ENCODE assay signal across 8 mouse cellular contexts in genomic region chr1:84709810-84710785, GRCm38 (mm10). TPM values are rescaled to one million over a fixed set of nuclear protein-coding genes. Genes with fewer than 3 reads are reported as not detected.
A peak's percentile ranks its signal among the peaks of the same experiment; 100 is the strongest.
DNase-seq lines count a peak whose midpoint lies in the region; ATAC-seq and TF ChIP-seq lines count a peak whose summit lies in the region.

No protein-coding gene starts in this region.

- H3K4me3 ChIP-seq in lung, embryonic 14.5 days (ENCODE audit: low read depth, low read length), result no peak overlapping the region
- H3K4me3 ChIP-seq in hindbrain, embryonic 11.5 days (ENCODE audit: low read depth, low read length), result peak overlapping the region; percentile 33

- no peak for ATAC-seq in lung, embryonic 14.5 days (ENCODE audit: insufficient read depth)
- peak; percentile 77 for ATAC-seq in hindbrain, embryonic 11.5 days (ENCODE audit: low FRiP score)

- 0 out of 2 replicates have a peak, but pooled peaks cover 6% of the 10 kb centered on the region for H3K4me1 ChIP-seq in lung, embryonic 14.5 days (ENCODE audit: insufficient read depth)
- H3K4me1 ChIP-seq in hindbrain, embryonic 11.5 days (replicated peaks; ENCODE audit: control insufficient read depth, insufficient read depth, low read length), result no peaks in the 10 kb centered on the region

- intact Hi-C loops in left cerebral cortex, postnatal 25 days (cut with DNase I), result no loop called here

- no peaks in the 10 kb centered on the region for H3K9me3 ChIP-seq in lung, embryonic 14.5 days (ENCODE audit: low read depth, low read length)
- no peaks in the 10 kb centered on the region for H3K9me3 ChIP-seq in hindbrain, embryonic 11.5 days (ENCODE audit: control insufficient read depth, low read length)

- no peak overlapping the region for H3K27ac ChIP-seq in lung, embryonic 14.5 days (ENCODE audit: low read depth)
- 0 out of 2 replicates have a peak overlapping the region, but pooled peaks have one; percentile 17 for H3K27ac ChIP-seq in hindbrain, embryonic 11.5 days (ENCODE audit: low read depth, low read length)

- peak; percentile 42 for DNase-seq in lung, embryonic 14.5 days
- DNase-seq in lung, postnatal 36 days, result no peak
- DNase-seq in cerebellum, postnatal 10 days, result peak; percentile 73 to 80
- DNase-seq in hindbrain, embryonic 11.5 days (ENCODE audit: low spot score), result peak; percentile 49
- DNase-seq in left cerebral cortex, postnatal 25 days (ENCODE audit: low spot score in 2 of 2), result peak; percentile 83 to 86
- DNase-seq in right cerebral cortex, adult 2 months (ENCODE audit: low spot score in 2 of 2), result peak; percentile 86 to 87
- DNase-seq in urinary bladder, postnatal 4 days (ENCODE audit: low spot score in 2 of 2), result no peak
- DNase-seq in lung, postnatal 10 days, result no peak

- 10% methylated on average over 31 of the region's 31 CpGs for WGBS in lung, embryonic 14.5 days
- WGBS in hindbrain, embryonic 11.5 days, result 23% methylated on average over 31 of the region's 31 CpGs

- H3K9ac ChIP-seq in lung, embryonic 14.5 days, result no peak overlapping the region
- peak overlapping the region; percentile 50 for H3K9ac ChIP-seq in hindbrain, embryonic 11.5 days (ENCODE audit: low read depth, low read length)

- H3K4me2 ChIP-seq in lung, embryonic 14.5 days, result peak overlapping the region; percentile 43; the same call in 1 of the 2 replicates
- H3K4me2 ChIP-seq in hindbrain, embryonic 11.5 days (replicated peaks; ENCODE audit: low read depth, low read length), result peak overlapping the region; percentile 50

- no peaks in the 10 kb centered on the region for H3K27me3 ChIP-seq in lung, embryonic 14.5 days (ENCODE audit: insufficient read depth, low read length)
- no peaks in the 10 kb centered on the region for H3K27me3 ChIP-seq in hindbrain, embryonic 11.5 days (ENCODE audit: control insufficient read depth, insufficient read depth, low read length)

- H3K36me3 ChIP-seq in lung, embryonic 14.5 days (ENCODE audit: insufficient read depth), result no peaks in the 10 kb centered on the region
- no peaks in the 10 kb centered on the region for H3K36me3 ChIP-seq in hindbrain, embryonic 11.5 days (ENCODE audit: control insufficient read depth, insufficient read depth, low read length)

- TF ChIP-seq CTCF in lung, embryonic 14.5 days (IDR thresholded peaks at IDR 0.05; ENCODE audit: low read depth), result no peak

RNA-seq across cellular contexts. Expression of gene Dner, which starts 14.1 kb away (rescaled TPM):
- polyA plus RNA-seq in lung, embryonic 14.5 days (2014; fragmentation: Nextera tagmentation; extraction: Ambion mirVana), result 0.89 and 1.1 TPM in 2 replicates
- 44.7 and 48.7 TPM in 2 replicates for polyA plus RNA-seq in hindbrain, embryonic 11.5 days (2014; fragmentation: Nextera tagmentation; extraction: Ambion mirVana)
- total RNA-seq in left cerebral cortex, postnatal 25 days (2021), result 100 to 1,000 TPM; 149 to 162 TPM

Comparison
In these comparisons a context has a peak if more than half of its experiments do, and no peak if none do; other contexts are left out.
1. DNase-seq: peak in lung, embryonic 14.5 days (single experiment), cerebellum, postnatal 10 days (2 of 2), hindbrain, embryonic 11.5 days (single experiment), left cerebral cortex, postnatal 25 days (2 of 2) and right cerebral cortex, adult 2 months (2 of 2); none in lung, postnatal 36 days (single experiment), urinary bladder, postnatal 4 days (0 of 2) and lung, postnatal 10 days (single experiment).
2. RNA of gene Dner, which starts 14.1 kb away (polyA plus RNA-seq): 44.7 to 48.7 TPM in hindbrain, embryonic 11.5 days; 0.89 to 1.1 TPM in lung, embryonic 14.5 days; every median in the first group is over 10 times any median in the second.